Mouse (Mus musculus): Measurements from ENCODE around the gene Gm17387. TPM values are rescaled to one million over a fixed set of nuclear protein-coding genes. Genes with fewer than 3 reads are reported as not detected.

Gm17387 gene
- polyA plus RNA-seq, 1 experiment from 2014 or later: not detected

DNA sequence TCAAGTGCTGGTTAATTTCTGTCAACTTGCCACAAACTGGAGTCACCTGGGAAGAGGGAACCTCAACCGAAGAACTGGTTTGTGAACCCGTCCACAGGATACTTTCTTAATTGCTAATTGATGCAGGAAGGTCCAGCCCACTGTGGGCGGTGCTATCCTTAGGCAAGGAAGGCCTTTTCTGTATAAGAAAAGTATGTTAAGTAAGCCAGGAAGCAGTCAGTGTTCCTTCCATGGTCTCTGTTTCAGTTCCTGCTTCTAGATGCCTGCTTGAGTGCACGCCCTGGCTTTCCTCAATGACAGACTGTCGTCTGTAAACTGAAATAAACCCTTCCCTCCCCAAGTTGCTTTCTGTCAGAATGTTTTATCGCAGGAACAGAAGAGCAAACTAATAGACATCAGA lies 28.0 kb downstream of the Gm17387 start:
- Histone ChIP-seq H3K4me3 (no peak overlapping the region), H3K4me2 (no peak overlapping the region), H3K9ac (no peak overlapping the region), H3K4me1 (peaks cover 14% of the 10 kb centered on the region), H3K27me3 (no peaks in the 10 kb centered on the region; the same call in 1 of the 2 replicates), H3K9me3 (replicated peaks) (no peaks in the 10 kb centered on the region), H3K27ac (no peak overlapping the region), H3K36me3 (ENCODE audit: poor library complexity, severe bottlenecking) (no peaks in the 10 kb centered on the region)
- ATAC-seq: no peak
- WGBS: 92% methylated on average over 6 of the region's 6 CpGs

DNA sequence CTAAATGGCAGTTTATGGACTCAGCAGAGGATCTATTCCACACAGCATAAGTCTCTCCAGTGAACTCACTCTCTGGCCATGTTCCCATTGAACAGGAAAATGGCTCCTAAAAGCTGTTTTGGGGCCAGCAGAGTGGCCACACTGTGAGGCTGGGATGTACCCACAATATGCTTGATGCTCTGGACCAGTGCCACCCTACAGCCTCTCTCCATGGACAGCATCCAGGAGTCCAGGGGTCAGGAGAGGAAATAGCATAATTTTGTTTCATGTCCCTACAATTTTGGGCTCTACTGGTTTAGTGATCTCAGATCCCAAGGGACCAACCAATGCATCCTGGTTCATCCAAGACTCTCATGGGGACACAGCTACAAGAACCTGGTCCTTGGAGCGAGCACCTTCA lies 28.6 kb downstream of the Gm17387 start:
- Histone ChIP-seq H3K9ac (no peak overlapping the region), H3K4me3 (no peak overlapping the region), H3K36me3 (ENCODE audit: poor library complexity, severe bottlenecking) (peaks cover 2% of the 10 kb centered on the region; the same call in 1 of the 2 replicates), H3K9me3 (replicated peaks) (no peaks in the 10 kb centered on the region), H3K27ac (no peak overlapping the region), H3K27me3 (no peaks in the 10 kb centered on the region; the same call in 1 of the 2 replicates), H3K4me2 (no peak overlapping the region), H3K4me1 (peaks cover 20% of the 10 kb centered on the region)
- no peak for ATAC-seq
- 89% methylated on average over 1 of the region's 1 CpGs for WGBS

DNA sequence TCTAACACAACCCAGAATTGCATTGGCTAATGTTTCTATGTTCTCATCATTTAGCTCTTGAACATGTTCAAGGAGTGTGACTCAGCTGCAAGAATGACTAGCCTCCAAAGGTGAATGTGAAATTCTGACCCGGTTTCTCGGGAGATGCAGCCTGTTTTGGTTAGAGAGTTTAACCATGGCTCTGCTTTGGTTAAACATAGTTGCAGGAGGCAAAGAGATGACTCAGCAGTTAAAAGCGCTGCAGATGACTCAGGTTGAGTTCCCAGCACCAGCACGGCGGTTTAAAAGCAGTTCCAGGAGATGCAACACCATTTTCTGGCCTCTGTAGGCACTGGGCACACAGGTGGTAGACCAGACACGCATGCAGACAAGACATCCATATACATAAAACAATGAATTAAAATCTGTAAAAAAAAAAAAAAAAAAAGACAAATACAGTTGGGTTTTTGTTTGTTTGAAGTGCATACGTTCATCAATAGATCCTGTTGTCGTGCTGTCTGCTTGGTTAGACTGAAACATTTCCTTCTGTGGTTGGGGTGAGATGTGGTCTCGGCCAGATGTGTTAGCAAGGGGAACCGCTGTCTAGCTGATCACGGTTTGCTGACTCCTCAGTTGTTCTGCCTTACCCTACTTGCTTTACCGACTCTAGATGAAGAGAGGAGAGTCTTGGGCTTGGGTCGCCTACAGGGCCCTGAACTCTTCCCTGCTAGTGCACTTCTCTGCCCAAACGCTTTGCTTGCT lies 29.8 kb downstream of the Gm17387 start:
- peaks cover 24% of the 10 kb centered on the region for H3K4me1 ChIP-seq
- H3K27me3 ChIP-seq: no peaks in the 10 kb centered on the region
- H3K36me3 ChIP-seq (ENCODE audit: poor library complexity, severe bottlenecking): peaks cover 13% of the 10 kb centered on the region
- 93% methylated on average over 14 of the region's 14 CpGs for WGBS
- no peak overlapping the region for H3K27ac ChIP-seq
- no peak overlapping the region for H3K4me3 ChIP-seq
- H3K9me3 ChIP-seq (replicated peaks): no peaks in the 10 kb centered on the region
- no peak overlapping the region for H3K9ac ChIP-seq
- H3K4me2 ChIP-seq: no peak overlapping the region
- no peak for ATAC-seq

DNA sequence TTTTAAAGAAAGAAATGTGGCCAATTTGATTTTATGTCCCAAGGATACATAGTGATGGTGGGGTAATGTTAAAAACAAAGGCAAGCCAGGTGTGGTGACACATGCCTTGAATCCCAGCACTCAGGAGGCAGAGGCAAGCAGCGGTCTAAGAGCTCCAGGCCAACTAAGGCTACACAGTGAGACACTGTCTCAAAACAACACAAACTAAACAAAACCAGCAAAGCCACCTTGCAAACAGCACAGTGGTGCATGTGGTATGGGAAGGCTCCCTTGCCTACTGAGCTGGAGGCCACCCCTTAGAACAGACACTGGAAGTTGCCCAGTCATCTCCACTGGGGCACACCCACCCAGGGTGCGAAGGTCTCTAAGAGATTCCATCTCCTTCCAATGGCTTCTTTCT lies 31.0 kb downstream of the Gm17387 start:
- H3K9ac ChIP-seq: peak overlapping the region; percentile 96
- peak overlapping the region; percentile 89 for H3K4me2 ChIP-seq
- H3K9me3 ChIP-seq (replicated peaks): no peaks in the 10 kb centered on the region
- peaks cover 24% of the 10 kb centered on the region for H3K4me1 ChIP-seq
- WGBS: 69% methylated on average over 2 of the region's 2 CpGs
- H3K4me3 ChIP-seq: peak overlapping the region; percentile 76
- H3K27ac ChIP-seq: peak overlapping the region; percentile 79
- H3K27me3 ChIP-seq: no peaks in the 10 kb centered on the region
- ATAC-seq: 0 out of 2 replicates have a peak, but pooled peaks have one; percentile 5
- H3K36me3 ChIP-seq (ENCODE audit: poor library complexity, severe bottlenecking): peaks cover 24% of the 10 kb centered on the region

DNA sequence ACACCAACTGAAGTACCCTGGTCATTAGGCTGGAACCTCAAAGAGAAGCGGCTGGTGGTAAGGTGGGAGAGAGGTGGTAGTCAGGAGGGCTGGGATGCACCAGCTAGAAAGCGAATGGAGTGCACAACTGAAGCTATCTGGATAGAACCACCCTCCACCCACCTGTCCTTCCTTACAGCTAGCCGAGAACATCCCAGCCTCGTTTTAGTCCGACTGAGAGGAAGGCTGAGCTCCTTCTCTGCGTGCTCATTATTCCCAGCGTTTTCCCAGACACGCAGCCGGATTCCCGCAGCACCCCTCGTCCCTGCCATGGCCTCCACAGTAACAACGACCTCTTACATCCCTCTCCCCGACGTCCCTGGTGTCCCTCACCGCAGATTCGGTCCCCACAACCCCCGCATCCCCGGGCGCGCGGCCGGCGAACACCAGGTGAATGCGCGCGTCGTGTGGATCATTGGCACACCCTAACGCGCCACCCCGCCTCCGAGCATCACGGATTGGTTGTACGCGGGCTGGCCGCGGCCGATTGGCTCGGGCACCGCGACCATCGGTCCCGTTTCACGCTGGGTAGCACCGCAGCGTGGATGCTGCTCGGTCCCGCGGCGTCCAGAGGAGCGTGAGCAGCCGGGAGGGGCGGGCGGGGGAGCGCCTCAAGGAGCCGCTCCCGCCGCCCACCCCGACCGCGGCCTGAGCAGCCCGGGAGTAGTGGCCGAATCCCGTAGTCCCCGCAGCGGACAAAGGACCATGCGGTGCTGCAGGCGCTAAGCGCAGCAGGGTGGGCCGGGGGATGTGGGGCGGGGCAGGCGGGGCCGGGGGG lies 31.7 kb downstream of the Gm17387 start, which contains the start of gene B4galnt4:
B4galnt4 (plus strand) TSS at position 679 of the 817 bp plus-strand sequence.
- H3K36me3 ChIP-seq (ENCODE audit: poor library complexity, severe bottlenecking): peaks cover 31% of the 10 kb centered on the region
- H3K4me3 ChIP-seq: peak within 1 kb of the TSS; percentile 76
- H3K4me2 ChIP-seq: peak within 1 kb of the TSS; percentile 89
- peak; percentile 99 for ATAC-seq
- peaks cover 24% of the 10 kb centered on the region for H3K4me1 ChIP-seq
- WGBS: under 1% methylated on average over 68 of the region's 72 CpGs
- H3K9me3 ChIP-seq (replicated peaks): no peaks in the 10 kb centered on the region
- H3K27me3 ChIP-seq: no peaks in the 10 kb centered on the region
- peak within 1 kb of the TSS; percentile 79 for H3K27ac ChIP-seq
- peak within 1 kb of the TSS; percentile 96 for H3K9ac ChIP-seq

DNA sequence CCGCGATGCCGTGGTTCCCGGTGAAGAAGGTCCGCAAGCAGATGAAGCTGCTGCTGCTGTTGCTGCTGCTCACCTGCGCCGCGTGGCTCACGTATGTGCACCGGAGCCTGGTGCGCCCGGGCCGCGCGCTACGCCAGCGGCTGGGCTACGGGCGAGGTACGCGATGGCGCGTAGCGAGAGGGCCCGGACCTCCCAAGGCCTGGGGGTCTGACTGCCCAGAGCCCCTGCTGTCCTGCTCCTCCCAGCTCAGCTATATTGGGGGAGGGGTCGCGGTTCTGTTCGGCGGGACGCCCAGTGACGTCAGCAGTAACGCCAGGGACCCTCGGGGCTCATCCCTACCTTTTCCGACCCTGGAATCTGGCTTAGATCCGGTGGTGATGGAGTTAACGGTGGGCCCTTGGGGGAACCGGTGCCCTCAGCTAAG lies 32.4 kb downstream of the Gm17387 start:
- Histone ChIP-seq H3K27ac (peak overlapping the region; percentile 79), H3K4me3 (peak overlapping the region; percentile 76), H3K9me3 (replicated peaks) (no peaks in the 10 kb centered on the region), H3K27me3 (no peaks in the 10 kb centered on the region), H3K36me3 (ENCODE audit: poor library complexity, severe bottlenecking) (peaks cover 38% of the 10 kb centered on the region), H3K9ac (peak overlapping the region; percentile 96), H3K4me2 (peak overlapping the region; percentile 89), H3K4me1 (peaks cover 24% of the 10 kb centered on the region)
- ATAC-seq: peak; percentile 55
- 0% methylated on average over 33 of the region's 37 CpGs for WGBS

DNA sequence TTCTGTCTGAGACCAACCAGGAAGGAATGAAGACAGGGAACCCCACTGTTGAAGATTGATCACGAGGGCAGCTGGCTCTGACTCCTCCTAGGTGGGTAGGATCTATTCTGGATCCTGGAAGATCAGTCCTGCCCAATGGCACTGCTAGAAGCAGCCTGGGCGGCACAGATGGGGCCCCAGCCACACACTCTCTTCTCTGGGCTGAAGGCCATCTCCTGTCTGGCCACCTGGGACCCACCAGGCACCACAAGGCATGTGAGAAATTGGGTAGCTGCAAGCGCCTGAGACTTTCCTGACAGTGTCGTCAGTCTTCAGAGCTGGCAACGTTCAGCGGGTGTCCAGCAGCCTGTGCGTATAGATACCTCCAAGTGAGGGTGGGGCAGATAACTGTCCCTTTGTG lies 33.6 kb downstream of the Gm17387 start:
- Histone ChIP-seq H3K27ac (no peak overlapping the region; the same call in 1 of the 2 replicates), H3K4me1 (peaks cover 24% of the 10 kb centered on the region), H3K9me3 (replicated peaks) (no peaks in the 10 kb centered on the region), H3K27me3 (no peaks in the 10 kb centered on the region), H3K4me3 (no peak overlapping the region), H3K36me3 (ENCODE audit: poor library complexity, severe bottlenecking) (peaks cover 50% of the 10 kb centered on the region), H3K9ac (peak overlapping the region; percentile 96), H3K4me2 (peak overlapping the region; percentile 89; the same call in 1 of the 2 replicates)
- no peak for ATAC-seq
- 78% methylated on average over 7 of the region's 7 CpGs for WGBS

DNA sequence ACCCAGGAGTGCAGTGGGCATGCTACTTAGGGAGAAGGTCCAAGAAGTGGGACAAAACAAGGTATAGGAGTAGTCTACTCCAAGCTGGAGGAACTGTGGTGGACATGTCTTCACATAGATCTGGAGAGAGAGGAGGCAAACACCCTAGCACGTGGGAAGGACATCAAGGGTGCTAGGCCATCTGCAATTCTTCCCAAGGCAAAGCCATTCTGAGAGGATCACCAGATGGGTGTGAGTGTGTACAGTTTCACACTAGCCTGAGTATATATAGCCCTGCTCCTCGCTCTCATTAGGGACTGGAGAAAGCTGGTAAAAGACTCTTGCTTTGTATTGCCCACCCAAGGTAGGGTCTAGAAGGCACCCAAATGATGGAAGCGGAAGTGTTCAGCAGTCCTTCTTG lies 34.4 kb downstream of the Gm17387 start:
- Histone ChIP-seq H3K4me1 (peaks cover 24% of the 10 kb centered on the region), H3K4me3 (no peak overlapping the region), H3K27ac (no peak overlapping the region), H3K36me3 (ENCODE audit: poor library complexity, severe bottlenecking) (peaks cover 59% of the 10 kb centered on the region), H3K9ac (no peak overlapping the region), H3K27me3 (no peaks in the 10 kb centered on the region), H3K9me3 (replicated peaks) (no peaks in the 10 kb centered on the region), H3K4me2 (no peak overlapping the region)
- ATAC-seq: no peak
- 96% methylated on average over 3 of the region's 3 CpGs for WGBS

DNA sequence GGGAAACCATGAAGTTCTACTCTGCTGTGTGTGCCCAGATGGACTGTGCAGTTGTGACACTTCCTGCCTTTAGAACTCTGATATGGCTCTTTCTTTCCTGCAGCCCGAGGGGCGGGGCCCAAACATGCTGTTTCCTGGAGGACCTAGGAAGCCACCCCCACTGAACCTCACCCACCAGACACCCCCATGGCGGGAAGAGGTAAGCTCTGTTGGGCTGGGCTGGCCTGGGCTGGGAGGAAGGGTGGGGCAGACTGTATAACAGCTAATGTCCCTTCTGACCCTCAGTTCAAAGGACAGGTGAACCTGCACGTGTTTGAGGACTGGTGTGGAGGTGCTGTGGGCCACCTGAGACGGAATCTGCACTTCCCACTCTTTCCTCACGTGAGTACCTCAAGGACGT lies 35.2 kb downstream of the Gm17387 start:
- no peaks in the 10 kb centered on the region for H3K27me3 ChIP-seq
- H3K4me2 ChIP-seq: no peak overlapping the region
- no peak overlapping the region for H3K27ac ChIP-seq
- peaks cover 24% of the 10 kb centered on the region for H3K4me1 ChIP-seq
- no peak overlapping the region for H3K9ac ChIP-seq
- no peak overlapping the region for H3K4me3 ChIP-seq
- H3K9me3 ChIP-seq (replicated peaks): no peaks in the 10 kb centered on the region
- peaks cover 65% of the 10 kb centered on the region for H3K36me3 ChIP-seq (ENCODE audit: poor library complexity, severe bottlenecking)
- no peak for ATAC-seq
- 85% methylated on average over 7 of the region's 7 CpGs for WGBS

DNA sequence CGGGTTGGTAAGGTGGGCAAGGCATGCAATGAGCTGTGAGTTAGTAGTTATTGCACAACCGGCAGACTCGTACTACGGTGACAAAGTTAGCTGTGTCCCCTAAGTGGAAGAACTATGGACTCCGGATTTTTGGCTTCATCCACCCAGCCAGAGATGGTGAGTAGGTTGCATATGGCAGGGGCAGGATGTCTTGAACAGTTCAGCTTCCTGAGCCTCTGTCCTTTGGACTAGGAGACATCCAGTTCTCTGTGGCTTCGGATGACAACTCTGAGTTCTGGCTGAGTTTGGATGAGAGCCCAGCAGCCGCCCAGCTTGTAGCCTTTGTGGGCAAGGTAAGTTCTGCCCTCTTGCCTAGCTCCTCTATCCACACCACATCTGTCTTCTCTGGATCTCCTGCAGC lies 35.6 kb downstream of the Gm17387 start:
- 91% methylated on average over 7 of the region's 7 CpGs for WGBS
- Histone ChIP-seq H3K4me2 (no peak overlapping the region), H3K4me3 (no peak overlapping the region), H3K36me3 (ENCODE audit: poor library complexity, severe bottlenecking) (peaks cover 65% of the 10 kb centered on the region), H3K9me3 (replicated peaks) (no peaks in the 10 kb centered on the region), H3K9ac (no peak overlapping the region), H3K27me3 (no peaks in the 10 kb centered on the region), H3K27ac (no peak overlapping the region), H3K4me1 (peaks cover 24% of the 10 kb centered on the region)
- ATAC-seq: no peak

DNA sequence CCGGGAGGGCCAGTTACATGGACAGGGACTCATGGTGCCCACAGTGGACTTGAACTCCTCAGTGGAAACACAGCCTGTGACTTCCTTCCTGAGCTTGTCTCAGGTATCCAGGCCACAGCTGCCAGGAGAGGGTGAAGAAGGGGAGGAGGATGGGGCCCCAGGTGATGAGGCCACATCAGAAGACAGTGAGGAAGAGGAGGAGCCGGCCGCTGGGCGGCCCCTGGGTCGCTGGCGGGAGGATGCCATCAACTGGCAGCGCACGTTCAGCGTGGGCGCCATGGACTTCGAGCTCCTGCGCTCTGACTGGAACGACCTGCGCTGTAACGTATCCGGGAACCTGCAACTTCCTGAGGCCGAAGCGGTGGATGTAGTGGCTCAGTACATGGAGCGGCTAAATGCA lies 39.4 kb downstream of the Gm17387 start:
- WGBS: 87% methylated on average over 19 of the region's 19 CpGs
- Histone ChIP-seq H3K4me3 (no peak overlapping the region), H3K4me1 (peaks cover 16% of the 10 kb centered on the region), H3K36me3 (ENCODE audit: poor library complexity, severe bottlenecking) (peaks cover 55% of the 10 kb centered on the region), H3K9ac (no peak overlapping the region), H3K4me2 (no peak overlapping the region), H3K27ac (no peak overlapping the region), H3K27me3 (peaks cover 15% of the 10 kb centered on the region), H3K9me3 (replicated peaks) (no peaks in the 10 kb centered on the region)
- ATAC-seq: no peak
